22 mouse cellular contexts compared by ENCODE assay signal in genomic region chr2:170498011-170498410, GRCm38 (mm10). TPM values are rescaled to one million over a fixed set of nuclear protein-coding genes. Genes with fewer than 3 reads are reported as not detected.
DNase-seq lines count a peak whose midpoint lies in the region; TF ChIP-seq lines count a peak whose summit lies in the region.
"Had no signal": no experiment of that assay in that cellular context is flagged by ENCODE, and none has a peak within 500 bp of the region (broad histone marks: within the 10 kb centered on the region; RNA-seq: fewer than 3 reads in every experiment).

No protein-coding gene starts in this region.

- peaks cover 75% of the 10 kb centered on the region for H3K27me3 ChIP-seq in E14TG2a.4 (ENCODE audit: insufficient read depth, low read length)

- no peaks in the 10 kb centered on the region for H3K36me3 ChIP-seq in E14TG2a.4 (ENCODE audit: insufficient read depth, low read length)
- H3K36me3 ChIP-seq: forebrain, embryonic 10.5 days; hindbrain, embryonic 12.5 days; hindbrain, embryonic 15.5 days had no signal

- peak overlapping the region; percentile 66; the same call in 1 of the 2 replicates for H3K4me3 ChIP-seq in E14TG2a.4 (replicated peaks; ENCODE audit: low read length)

- TF ChIP-seq CTCF in E14TG2a.4 (conservative IDR thresholded peaks at IDR 0.05; ENCODE audit: low read length), result no peak

- H3K9me3 ChIP-seq in E14TG2a.4 (ENCODE audit: low read length), result no peaks in the 10 kb centered on the region
- H3K9me3 ChIP-seq: forebrain, embryonic 10.5 days; forebrain, embryonic 13.5 days; hindbrain, embryonic 12.5 days; hindbrain, embryonic 15.5 days had no signal

- peak; percentile 11 for DNase-seq in adrenal gland, postnatal 14 days
- DNase-seq in adrenal gland, postnatal 4 days (ENCODE audit: low spot score in 2 of 2), result no peak
- peak; percentile 33 to 70 for DNase-seq in kidney, postnatal 25 days
- no peak for DNase-seq in kidney, adult 18-20 months
- DNase-seq in cerebellum, adult 9-11 months, result no peak
- DNase-seq: B cell, adult 2 months; cerebellum, adult 11-12 months; cerebellum, adult 8-10 months had no signal

- H3K4me1 ChIP-seq in E14TG2a.4 (replicated peaks; ENCODE audit: low read depth, low read length), result peaks cover 36% of the 10 kb centered on the region

RNA-seq across cellular contexts. Expression of gene Cyp24a1, which starts 1.1 kb away (rescaled TPM):
- total RNA-seq in adrenal gland, postnatal 14 days (2021), result not detected in 2 replicates
- 1 to 10 TPM in 1 of 2 experiments, not detected in 1; 3.0 TPM for total RNA-seq in adrenal gland, postnatal 4 days (2021)
- total RNA-seq: adrenal gland, adult 8-10 months; CH12.LX; gastrocnemius, adult 18-20 months; gastrocnemius, postnatal 10 days; gastrocnemius, postnatal 4 days; heart, adult 8-10 months; heart, postnatal 25 days; hematopoietic stem cell, adult 5-6 weeks; MEL had no signal

RNA-seq across cellular contexts. Expression of gene Pfdn4, which starts 1.8 kb away (rescaled TPM):
- 19.4 and 24.1 TPM in 2 replicates for total RNA-seq in adrenal gland, postnatal 14 days (2021)
- total RNA-seq in adrenal gland, postnatal 4 days (2021), result 10 to 100 TPM; 20.9 to 24.6 TPM

Comparison
In these comparisons a context has a peak if more than half of its experiments do, and no peak if none do; other contexts are left out.
1. DNase-seq: peak in adrenal gland, postnatal 14 days (single experiment) and kidney, postnatal 25 days (2 of 2); none in adrenal gland, postnatal 4 days (0 of 2), kidney, adult 18-20 months (single experiment) and cerebellum, adult 9-11 months (single experiment).